Mouse (Mus musculus): ENCODE results near the gene 2310034G01Rik.

The 2310034G01Rik gene

DNA sequence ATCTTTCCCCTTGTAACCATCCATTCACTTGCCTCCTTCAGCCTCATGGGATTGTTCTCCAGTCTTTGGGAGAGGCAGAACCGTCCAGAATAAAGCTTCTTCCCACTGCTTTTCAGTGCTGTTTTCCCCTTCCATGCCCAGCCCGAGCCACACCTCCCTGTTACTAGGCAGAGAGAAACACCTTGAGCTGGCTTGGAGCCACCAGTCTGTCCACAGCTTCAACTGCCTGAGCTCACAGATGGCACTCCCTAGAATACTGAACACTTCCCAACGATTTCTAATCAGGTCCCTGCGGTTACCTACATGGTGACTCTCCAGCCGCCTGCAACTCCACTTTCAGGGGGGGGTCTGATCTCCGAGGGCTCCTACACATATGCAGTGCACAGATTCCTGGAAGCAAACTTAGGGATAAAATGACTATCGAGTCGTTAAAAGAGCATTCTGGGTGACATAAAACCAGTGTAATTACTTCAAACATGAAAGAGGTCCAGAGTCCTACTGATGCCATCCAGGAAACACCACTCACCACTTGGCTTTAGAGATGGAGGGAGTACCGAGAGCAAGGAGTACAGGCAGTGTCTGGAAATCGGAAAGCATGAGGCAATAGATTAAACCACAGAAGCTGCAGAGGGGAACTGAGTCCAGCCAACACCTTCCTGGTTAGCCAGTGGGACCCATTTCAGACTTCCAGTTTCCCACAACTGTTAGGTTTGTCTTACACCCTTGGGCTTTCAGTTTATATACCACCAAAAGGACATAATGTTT is at the start of gene 2310034G01Rik:
Gene 2310034G01Rik, minus strand, starts transcription at position 135 of the 765 bp plus-strand sequence.
- DNase-seq: peak; percentile 53

- DNase-seq: no peak
These were observed 49.8 kb upstream of the 2310034G01Rik start for GRCm38 (mm10) chr19:46399886-46400285.

GRCm38 (mm10) chr19:46399372-46399771 is 49.3 kb upstream of the 2310034G01Rik start:
- DNase-seq: no peak

DNA sequence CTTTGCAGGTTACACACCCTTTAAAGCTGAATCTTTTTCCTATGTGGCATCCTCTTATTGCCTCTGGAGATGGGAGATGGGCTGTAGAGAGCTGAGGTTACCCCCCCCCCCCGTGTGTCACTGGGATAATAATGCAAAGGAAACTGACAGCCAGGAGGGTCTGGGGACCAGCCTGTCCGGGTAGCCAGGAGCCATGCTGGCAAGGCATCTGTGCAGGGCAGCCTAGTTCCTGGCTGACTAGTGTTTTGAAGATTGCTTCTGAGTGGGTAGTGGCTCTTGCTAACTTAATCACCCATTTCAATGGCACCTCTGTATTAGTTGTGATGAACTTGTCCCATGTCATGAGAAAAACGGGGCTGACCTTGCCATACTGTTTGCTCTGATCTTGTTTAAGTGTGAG is 48.3 kb upstream of the 2310034G01Rik start:
- no peak for DNase-seq

DNA sequence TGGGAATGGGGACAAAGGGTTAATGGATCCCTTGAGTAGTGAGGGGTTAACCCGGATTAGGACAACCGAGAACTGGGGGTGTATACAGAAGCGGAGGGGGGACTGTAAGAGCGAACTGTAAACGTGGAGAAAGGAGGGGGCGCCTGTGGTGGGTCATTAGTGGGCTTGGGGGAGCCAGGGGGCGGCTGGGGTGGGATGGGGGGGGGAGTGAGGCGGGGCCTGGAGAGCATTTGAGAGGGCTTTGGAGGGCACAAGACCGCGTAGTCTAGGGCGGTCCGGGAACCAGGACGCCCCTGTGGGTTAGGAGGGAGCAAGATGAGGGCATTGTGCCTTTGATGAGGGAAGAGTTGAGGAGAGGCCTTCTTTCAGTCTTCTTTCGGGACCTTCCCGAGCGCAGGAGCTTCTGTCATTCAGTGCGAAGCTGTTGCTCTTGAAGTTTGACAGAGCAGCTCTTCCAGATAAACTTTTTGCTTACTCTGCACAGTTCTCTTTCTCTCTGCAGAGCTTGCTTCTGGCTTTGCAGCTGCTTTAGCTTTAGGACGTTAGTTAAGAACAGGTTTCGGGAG is 47.4 kb upstream of the 2310034G01Rik start:
- DNase-seq: no peak

GRCm38 (mm10) chr19:46396686-46397435 is 46.8 kb upstream of the 2310034G01Rik start, which contains the start of gene Sufu:
Gene Sufu, plus strand, starts transcription at chr19:46396896.
- DNase-seq: peak; percentile 98

- DNase-seq: no peak
These were observed 46.0 kb upstream of the 2310034G01Rik start for GRCm38 (mm10) chr19:46396109-46396508.

GRCm38 (mm10) chr19:46395109-46396009 is 45.3 kb upstream of the 2310034G01Rik start, which contains the start of gene Actr1a:
Gene Actr1a, minus strand, starts transcription at chr19:46395748.
- peak; percentile 96 for DNase-seq

DNA sequence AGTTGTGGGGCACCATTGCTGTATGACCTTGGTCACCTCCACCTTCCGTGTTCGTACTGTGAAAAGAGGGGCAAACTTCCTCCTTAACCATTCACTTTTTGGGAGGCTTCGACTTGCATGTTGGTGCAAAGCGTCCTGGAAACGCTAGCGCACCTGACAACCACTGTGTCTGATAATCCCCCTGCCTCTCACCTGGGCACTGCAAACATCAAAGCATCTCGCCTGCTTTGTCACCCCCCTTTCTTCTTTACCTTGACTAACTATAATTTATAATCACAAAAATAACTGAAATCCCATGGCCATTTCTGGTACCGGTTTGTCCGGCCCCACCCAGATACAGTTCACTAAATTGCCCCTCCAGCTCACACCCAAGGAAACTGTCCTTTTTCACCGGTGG is 44.6 kb upstream of the 2310034G01Rik start:
- DNase-seq: no peak

DNA sequence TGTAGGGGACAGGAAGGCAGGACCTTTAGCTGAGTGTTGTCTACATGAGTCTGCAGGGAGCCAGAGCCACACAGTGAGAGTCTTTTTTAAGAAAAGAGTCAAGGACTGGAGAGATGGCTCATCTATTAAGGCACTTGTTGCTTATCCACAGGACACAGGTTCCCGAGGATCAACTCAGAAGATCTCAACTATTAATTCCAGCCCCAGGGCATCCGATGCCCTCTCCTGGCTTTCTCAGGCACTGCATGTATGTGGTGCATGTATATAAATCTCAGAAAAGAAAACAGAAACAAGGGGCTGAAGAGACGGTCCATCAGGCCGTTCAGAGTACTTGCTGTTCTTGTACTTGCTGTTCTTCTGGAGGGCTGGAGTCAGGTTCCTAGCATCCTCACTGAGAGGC is 41.9 kb upstream of the 2310034G01Rik start:
- DNase-seq: no peak

- no peak for DNase-seq
These were observed 39.8 kb upstream of the 2310034G01Rik start for GRCm38 (mm10) chr19:46389872-46390271.

- no peak for DNase-seq
These were observed 32.2 kb upstream of the 2310034G01Rik start for GRCm38 (mm10) chr19:46382275-46382674.

DNA sequence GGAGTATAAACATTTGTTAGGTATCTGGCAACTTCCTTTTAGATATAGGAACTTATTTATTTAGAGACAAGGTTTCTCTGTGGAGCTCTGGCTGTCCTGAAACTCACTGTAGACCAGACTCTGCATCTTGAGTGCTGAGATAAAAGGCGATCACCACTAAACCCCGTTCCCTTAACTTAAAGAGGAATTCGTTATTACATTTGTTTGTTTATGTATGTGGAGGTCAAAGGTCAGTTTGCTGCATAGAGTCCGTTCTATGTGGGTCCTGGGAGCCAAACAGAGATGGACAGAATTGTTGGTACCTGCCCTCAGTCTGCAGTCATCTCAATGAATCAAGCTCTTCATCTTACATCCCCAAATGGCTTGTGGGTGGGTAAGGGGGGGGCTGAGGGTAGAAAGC is 25.8 kb upstream of the 2310034G01Rik start:
- no peak for DNase-seq

DNA sequence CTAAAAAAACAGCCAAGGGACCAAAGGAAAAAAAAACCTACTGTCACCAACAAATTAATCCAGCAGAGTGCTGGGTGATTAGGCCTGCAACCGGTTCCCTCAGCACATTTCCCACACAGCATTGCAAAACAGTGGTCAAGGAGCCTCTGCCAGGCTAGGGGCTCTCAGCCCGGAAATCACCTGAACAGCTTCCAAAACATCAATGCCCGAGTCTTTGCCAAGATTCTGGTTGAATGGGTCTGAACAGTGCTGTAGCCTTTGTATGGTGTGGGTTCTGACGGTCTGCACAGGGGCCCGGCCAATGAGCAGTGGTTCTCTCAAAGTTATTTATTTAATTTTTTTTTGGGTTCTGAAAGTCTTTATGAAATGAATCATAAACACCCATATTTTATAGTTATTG is 25.4 kb upstream of the 2310034G01Rik start:
- DNase-seq: no peak

DNA sequence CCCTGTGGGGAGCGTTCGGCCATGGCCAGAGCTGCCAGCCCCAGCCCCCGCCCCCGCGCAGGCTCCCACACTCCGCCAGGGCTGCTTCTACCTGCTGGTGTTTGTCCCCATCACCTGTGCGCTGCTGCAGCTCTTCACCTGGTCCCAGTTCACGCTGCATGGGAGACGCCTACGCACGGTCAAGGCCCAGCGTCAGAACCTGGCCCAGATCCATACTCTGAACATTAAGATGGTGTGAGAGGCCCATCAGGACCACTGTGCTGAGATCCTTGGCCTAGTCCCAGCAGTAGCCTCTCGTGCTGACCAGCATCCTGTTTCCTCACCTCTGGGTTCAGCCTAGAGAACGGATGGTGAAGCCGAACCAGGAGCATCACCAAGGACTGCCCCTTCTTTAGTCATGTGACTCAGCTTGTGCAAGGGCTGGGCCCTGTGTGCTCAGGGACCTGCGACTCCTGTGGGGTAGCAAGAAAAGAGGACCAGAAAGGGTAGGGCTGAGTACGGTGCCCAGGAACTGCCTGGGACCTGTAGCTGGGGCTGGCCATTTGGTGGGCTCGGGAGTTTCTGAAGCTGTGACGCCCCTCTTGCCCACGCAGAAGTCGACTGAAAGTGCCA is 24.5 kb upstream of the 2310034G01Rik start:
- no peak for DNase-seq

- peak; percentile 58 for DNase-seq
These were observed 19.1 kb upstream of the 2310034G01Rik start for GRCm38 (mm10) chr19:46369204-46369603.

- no peak for DNase-seq
These were observed 17.9 kb upstream of the 2310034G01Rik start for GRCm38 (mm10) chr19:46367798-46368590.

DNA sequence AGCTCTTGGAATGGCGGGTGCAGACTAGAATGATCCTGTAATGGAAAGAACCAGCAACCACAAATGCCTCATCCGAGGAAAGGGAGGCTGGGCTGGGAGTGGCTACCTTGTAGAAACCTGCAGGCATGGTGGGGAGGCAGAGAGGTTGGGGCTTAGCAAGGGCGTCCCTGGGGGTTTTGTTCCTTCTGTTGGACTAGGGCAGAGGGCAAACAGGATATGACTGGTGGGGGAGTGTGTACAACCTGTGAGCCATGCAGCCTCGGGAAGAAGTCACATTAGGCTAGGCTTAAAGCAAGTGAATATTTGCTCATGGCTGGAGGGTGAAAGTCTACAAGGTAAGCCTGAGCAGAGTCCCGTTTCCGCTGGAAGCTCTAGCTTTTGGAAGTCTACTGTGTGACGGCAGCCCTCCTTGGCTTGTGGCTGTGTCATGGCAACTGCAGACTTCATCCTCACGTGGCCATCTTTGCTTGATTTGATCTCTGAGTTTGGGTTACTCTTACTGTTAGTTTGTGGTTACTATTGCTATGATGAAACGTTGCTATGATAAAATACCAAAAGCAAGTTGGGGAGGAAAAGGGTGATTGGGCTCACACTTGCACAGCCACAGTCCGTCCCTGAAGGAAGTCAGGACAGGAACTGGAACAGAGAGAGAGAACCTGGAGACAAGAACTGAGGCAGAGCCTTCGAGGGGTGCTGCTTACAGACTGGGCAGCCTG is 13.3 kb upstream of the 2310034G01Rik start:
- no peak for DNase-seq

DNA sequence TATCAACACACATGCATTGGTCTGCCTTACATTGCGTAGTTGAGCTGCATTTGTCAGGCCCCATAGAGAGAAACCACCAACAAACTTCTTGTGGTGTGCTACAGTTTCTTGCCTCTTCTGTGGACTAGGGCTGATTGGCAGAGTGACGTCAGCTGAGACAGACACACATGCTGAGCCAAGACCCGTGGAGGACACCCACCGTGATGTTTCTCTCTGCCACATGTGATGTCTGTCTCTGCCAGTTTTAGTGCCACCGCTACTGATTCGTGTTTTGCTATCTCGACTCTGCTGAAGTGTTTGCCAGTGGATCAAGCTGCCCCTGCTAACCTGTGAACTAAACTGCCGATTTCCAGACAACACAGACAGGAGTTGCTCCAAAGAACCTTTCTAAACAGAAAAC is 12.0 kb upstream of the 2310034G01Rik start:
- no peak for DNase-seq

DNA sequence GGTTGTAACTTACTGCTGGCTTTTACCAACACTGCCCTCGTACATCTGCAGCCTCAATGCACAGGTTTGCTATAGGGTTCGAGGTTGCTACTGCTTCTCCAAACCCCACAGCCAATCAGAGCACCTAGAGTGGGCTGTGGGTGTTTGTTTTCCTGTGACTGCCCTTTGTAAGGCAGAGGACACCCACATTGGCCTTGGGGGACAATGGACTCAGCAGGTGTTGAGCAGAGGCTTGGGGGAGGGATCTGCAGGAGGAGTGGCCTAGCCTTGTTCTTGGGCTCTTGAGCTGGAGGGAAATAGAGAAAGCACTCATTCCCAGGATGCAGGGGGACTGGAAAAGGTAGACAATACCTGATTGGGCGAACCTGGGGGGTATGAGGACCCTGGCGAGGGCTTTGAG is 8.3 kb upstream of the 2310034G01Rik start:
- DNase-seq: no peak

All from cerebellum, adult 11 months (tissue).